Mouse (Mus musculus) olfactory bulb, adult 2 months (tissue): ENCODE data around the gene Smbd1.

Source experiments
- CTCF ChIP-seq: fragments of 200-500 bp; IDR thresholded peaks from 2 replicates; pipeline ENCODE4 v1.5.1; 2012; ENCODE audit warnings: low read depth, mild to moderate bottlenecking, low read length, moderate library complexity; ENCODE audit not compliant: insufficient read depth
- POLR2A ChIP-seq: fragments of 200-500 bp; IDR thresholded peaks from 2 replicates; pipeline ENCODE4 v1.6.1; 2012; ENCODE audit warnings: mild to moderate bottlenecking, low read depth, low read length, moderate library complexity; ENCODE audit not compliant: insufficient read depth

DNA sequence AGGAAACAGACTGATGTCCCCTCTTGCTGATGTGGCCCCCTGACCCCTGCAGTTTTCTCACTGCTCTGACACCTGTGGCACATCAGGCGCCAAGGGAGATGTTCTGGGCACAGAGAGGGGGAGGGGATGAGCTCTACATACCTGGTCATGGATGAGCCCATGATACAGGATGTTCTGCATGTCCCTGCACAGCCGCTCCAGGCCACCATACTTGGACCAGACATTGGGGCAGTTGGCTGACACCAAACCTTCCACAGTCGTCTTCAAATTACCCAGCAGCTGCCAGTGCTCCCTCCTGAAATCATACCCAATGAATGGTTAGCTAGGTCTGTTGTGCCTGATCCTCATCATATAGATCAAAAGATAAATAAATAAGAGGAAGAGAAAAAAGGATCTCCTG, 46.5 kb upstream of the Smbd1 start:
- TF ChIP-seq CTCF (no peak), POLR2A (no peak)
